Mouse (Mus musculus) T-cell, adult 66 days (primary cell): ENCODE results near the gene Gm28434. TPM values are rescaled to one million over a fixed set of nuclear protein-coding genes. Genes with fewer than 3 reads are reported as not detected.

Experiments
- total RNA-seq, 2 experiments: library from RNA; stranded (reverse); gene quantifications; 3 replicates in 1 of 2; 4 replicates in 1 of 2; pipeline ENCODE4 v1.2.4; 2023

The Gm28434 gene
- not detected for total RNA-seq

GRCm38 (mm10) chr5:87969201-87969600 lies at the start of gene Gm28434, which contains the start of gene 2310003L06Rik:
Gm28434 (plus strand) TSS chr5:87969517.
2310003L06Rik (plus strand) TSS chr5:87969459.

GRCm38 (mm10) chr5:87925372-87925771 lies 43.9 kb upstream of the Gm28434 start, which contains the start of gene Csn3:
Csn3 (plus strand) TSS chr5:87925579.

GRCm38 (mm10) chr5:87979139-87979538 lies 9.8 kb downstream of the Gm28434 start, which contains the start of gene Cabs1:
Cabs1 (plus strand) TSS chr5:87979439.

GRCm38 (mm10) chr5:88002249-88002648 lies 32.9 kb downstream of the Gm28434 start, which contains the start of gene Smr3a:
Smr3a (plus strand) TSS chr5:88002549.

Other genes with a start within 250 kb of the Gm28434 start
- not detected for gene Csn1s2a, start 194.9 kb upstream of the Gm28434 start, total RNA-seq
- gene Csn1s2b, start 161.4 kb upstream of the Gm28434 start, total RNA-seq, result not detected
- gene Prr27, start 143.8 kb upstream of the Gm28434 start, total RNA-seq, result not detected
- gene Odam, start 84.5 kb upstream of the Gm28434 start, total RNA-seq, result not detected
- gene Csn3, start 43.9 kb upstream of the Gm28434 start, total RNA-seq, result not detected
- not detected for gene 2310003L06Rik, start 58 bp upstream of the Gm28434 start, total RNA-seq
- gene Cabs1, start 9.9 kb downstream of the Gm28434 start, total RNA-seq, result not detected
- not detected for gene Smr3a, start 33.0 kb downstream of the Gm28434 start, total RNA-seq
- not detected for gene Smr2, start 117.0 kb downstream of the Gm28434 start, total RNA-seq
- not detected for gene Gm11116, start 142.0 kb downstream of the Gm28434 start, total RNA-seq
- gene Gm11115, start 184.6 kb downstream of the Gm28434 start, total RNA-seq, result not detected